Mouse (Mus musculus) embryonic facial prominence, embryonic 12.5 days (tissue): ENCODE measurements around the gene Tspan32. TPM values are rescaled to one million over a fixed set of nuclear protein-coding genes. Genes with fewer than 3 reads are reported as not detected.

Source experiments
- polyA plus RNA-seq: library from polyadenylated mRNA; unstranded; fragments of >200 nt; fragmentation: Nextera tagmentation; extraction: Ambion mirVana; gene quantifications from 2 replicates; pipeline ENCODE4 v1.2.1, GENCODE M21; 2016

Tspan32 gene
- polyA plus RNA-seq, 1 experiment from 2014 or later: 1.9 TPM

Other genes starting within 250 kb of the Tspan32 start
- gene Th, start 73.9 kb upstream of the Tspan32 start, polyA plus RNA-seq: 4.8 and 7.1 TPM in 2 replicates
- gene Ascl2, start 35.8 kb upstream of the Tspan32 start, polyA plus RNA-seq: 0.29 and 0.51 TPM in 2 replicates
- gene Cd81, start 47.7 kb downstream of the Tspan32 start, polyA plus RNA-seq: 318 and 332 TPM in 2 replicates
- 106 and 107 TPM in 2 replicates for gene Tssc4, start 64.2 kb downstream of the Tspan32 start, polyA plus RNA-seq
- gene Trpm5, start 89.6 kb downstream of the Tspan32 start, polyA plus RNA-seq: 5.2 and 6.2 TPM in 2 replicates
- gene Kcnq1, start 101.3 kb downstream of the Tspan32 start, polyA plus RNA-seq: 0.73 and 2.0 TPM in 2 replicates